Mouse (Mus musculus) spleen, adult 2 months (tissue): ENCODE measurements around the gene Dek.

ENCODE experiments used
- CTCF ChIP-seq: fragments of 200-500 bp; IDR thresholded peaks from 2 replicates; pipeline ENCODE4 v1.5.1; 2011; ENCODE audit warnings: mild to moderate bottlenecking, inconsistent platforms; ENCODE audit not compliant: insufficient read depth, insufficient read length, insufficient replicate concordance; ENCODE audit errors: extremely low read depth
- POLR2A ChIP-seq: fragments of 200-500 bp; IDR thresholded peaks from 2 replicates; pipeline ENCODE4 v1.6.1; 2011; ENCODE audit warnings: low read depth, low read length, inconsistent platforms

- no peak for TF ChIP-seq CTCF
- no peak for TF ChIP-seq POLR2A
Measured at GRCm38 (mm10) chr13:47076156-47076555, 29.8 kb downstream of the Dek start.
